Mouse (Mus musculus) C2C12 (cell line): ENCODE data around the gene Ntpcr.

Experiments
- CEBPB ChIP-seq: IDR thresholded peaks from one replicate; pipeline ENCODE4 v1.6.1; 2011; ENCODE audit warnings: low read depth, mild to moderate bottlenecking, control low read depth, moderate library complexity
- CTCF ChIP-seq: IDR thresholded peaks from one replicate; pipeline ENCODE4 v1.5.1; 2011; ENCODE audit not compliant: control insufficient read depth, insufficient read depth, insufficient read length
- FOSL1 ChIP-seq: IDR thresholded peaks from one replicate; pipeline ENCODE4 v1.8.0; 2011; ENCODE audit warnings: mild to moderate bottlenecking, low read length; ENCODE audit not compliant: poor library complexity, insufficient read depth, severe bottlenecking
- MAX ChIP-seq: IDR thresholded peaks from one replicate; pipeline ENCODE4 v1.6.1; 2011; ENCODE audit warnings: mild to moderate bottlenecking, control low read depth
- MYOD1 ChIP-seq: IDR thresholded peaks from one replicate; pipeline ENCODE4 v1.6.1; 2011; ENCODE audit warnings: low read depth; ENCODE audit not compliant: control insufficient read depth, insufficient read length
- MYOG ChIP-seq: IDR thresholded peaks from one replicate; pipeline ENCODE4 v1.6.1; 2011; ENCODE audit not compliant: control insufficient read depth, insufficient read length; ENCODE audit errors: extremely low read depth
- USF1 ChIP-seq: IDR thresholded peaks from one replicate; pipeline ENCODE4 v1.6.1; 2011; ENCODE audit warnings: low read depth, mild to moderate bottlenecking, control low read depth, moderate library complexity

- TF ChIP-seq CTCF (no peak), CEBPB (no peak), MYOG (no peak), MAX (no peak), USF1 (no peak), FOSL1 (no peak), MYOD1 (no peak)
Observed at GRCm38 (mm10) chr8:125693197-125693596, 36.6 kb upstream of the Ntpcr start.
